Mouse (Mus musculus): ENCODE data around the gene Ms4a10.

The Ms4a10 gene

GRCm38 (mm10) chr19:10959085-10959977, 15.1 kb downstream of the Ms4a10 start:
- no peak for DNase-seq

- peak; percentile 96 for DNase-seq
Measured at GRCm38 (mm10) chr19:10952021-10952939, 22.2 kb downstream of the Ms4a10 start.

GRCm38 (mm10) chr19:10949558-10949957, 24.9 kb downstream of the Ms4a10 start:
- DNase-seq = no peak

- DNase-seq = peak; percentile 100
Measured at GRCm38 (mm10) chr19:10949112-10949511, 25.4 kb downstream of the Ms4a10 start, which contains the start of gene Ccdc86. Gene Ccdc86 (minus strand): TSS chr19:10949266.

- peak; percentile 92 for DNase-seq
Measured at GRCm38 (mm10) chr19:10948416-10948815, 26.1 kb downstream of the Ms4a10 start.

GRCm38 (mm10) chr19:10947219-10947618, 27.3 kb downstream of the Ms4a10 start:
- no peak for DNase-seq

- DNase-seq = no peak
Measured at GRCm38 (mm10) chr19:10946506-10946905, 28.0 kb downstream of the Ms4a10 start.

- no peak for DNase-seq
Measured at GRCm38 (mm10) chr19:10943955-10944354, 30.5 kb downstream of the Ms4a10 start.

GRCm38 (mm10) chr19:10940801-10941457, 33.5 kb downstream of the Ms4a10 start:
- no peak for DNase-seq

- DNase-seq = peak; percentile 92
Measured at GRCm38 (mm10) chr19:10940097-10940800, 34.2 kb downstream of the Ms4a10 start.

GRCm38 (mm10) chr19:10938771-10939170, 35.7 kb downstream of the Ms4a10 start:
- no peak for DNase-seq

- no peak for DNase-seq
Measured at GRCm38 (mm10) chr19:10937110-10937563, 37.3 kb downstream of the Ms4a10 start, which contains the start of gene Ptgdr2. Gene Ptgdr2 (plus strand): TSS chr19:10937160.

- DNase-seq = no peak
Measured at GRCm38 (mm10) chr19:10936077-10936476, 38.4 kb downstream of the Ms4a10 start.

GRCm38 (mm10) chr19:10935029-10935428, 39.4 kb downstream of the Ms4a10 start:
- DNase-seq = no peak

- DNase-seq = no peak
Measured at GRCm38 (mm10) chr19:10930641-10931040, 43.8 kb downstream of the Ms4a10 start.

GRCm38 (mm10) chr19:10926666-10927065, 47.8 kb downstream of the Ms4a10 start:
- DNase-seq = no peak

- no peak for DNase-seq
Measured at GRCm38 (mm10) chr19:10926123-10926621, 48.3 kb downstream of the Ms4a10 start.

GRCm38 (mm10) chr19:10924220-10924619, 50.2 kb downstream of the Ms4a10 start:
- no peak for DNase-seq

GRCm38 (mm10) chr19:10921058-10921457, 53.4 kb downstream of the Ms4a10 start:
- DNase-seq = no peak

GRCm38 (mm10) chr19:10920532-10920931, 53.9 kb downstream of the Ms4a10 start, which contains the start of gene Zp1:
Gene Zp1 (minus strand): TSS chr19:10920632.
- DNase-seq = no peak

GRCm38 (mm10) chr19:10918321-10918991, 56.0 kb downstream of the Ms4a10 start:
- no peak for DNase-seq

Measured in heart, adult 11 months (tissue).